Mouse (Mus musculus) small intestine, adult 2 months (tissue): ENCODE measurements around the gene Unc119.

Source experiments
- CTCF ChIP-seq: fragments of 200-500 bp; IDR thresholded peaks from 2 replicates; pipeline ENCODE4 v1.5.1; 2012; ENCODE audit warnings: low read depth, mild to moderate bottlenecking, control low read depth, inconsistent platforms, low read length, moderate library complexity, mixed read lengths; ENCODE audit not compliant: insufficient replicate concordance, insufficient read length; ENCODE audit errors: extremely low read depth
- POLR2A ChIP-seq: fragments of 200-500 bp; IDR thresholded peaks from 2 replicates; pipeline ENCODE4 v1.6.1; 2012; ENCODE audit warnings: low read depth, mild to moderate bottlenecking, control low read depth, inconsistent platforms, low read length, moderate library complexity

GRCm38 (mm10) chr11:78333992-78334391, 9.3 kb upstream of the Unc119 start:
- TF ChIP-seq POLR2A (no peak), CTCF (no peak)
